Mouse (Mus musculus) lung, postnatal 14 days (tissue): ENCODE data around the gene Ncor2.

Experiments used
- DNase-seq: peaks from one replicate; pipeline ENCODE4 v3.0.0; 2021

Ncor2 gene

DNA sequence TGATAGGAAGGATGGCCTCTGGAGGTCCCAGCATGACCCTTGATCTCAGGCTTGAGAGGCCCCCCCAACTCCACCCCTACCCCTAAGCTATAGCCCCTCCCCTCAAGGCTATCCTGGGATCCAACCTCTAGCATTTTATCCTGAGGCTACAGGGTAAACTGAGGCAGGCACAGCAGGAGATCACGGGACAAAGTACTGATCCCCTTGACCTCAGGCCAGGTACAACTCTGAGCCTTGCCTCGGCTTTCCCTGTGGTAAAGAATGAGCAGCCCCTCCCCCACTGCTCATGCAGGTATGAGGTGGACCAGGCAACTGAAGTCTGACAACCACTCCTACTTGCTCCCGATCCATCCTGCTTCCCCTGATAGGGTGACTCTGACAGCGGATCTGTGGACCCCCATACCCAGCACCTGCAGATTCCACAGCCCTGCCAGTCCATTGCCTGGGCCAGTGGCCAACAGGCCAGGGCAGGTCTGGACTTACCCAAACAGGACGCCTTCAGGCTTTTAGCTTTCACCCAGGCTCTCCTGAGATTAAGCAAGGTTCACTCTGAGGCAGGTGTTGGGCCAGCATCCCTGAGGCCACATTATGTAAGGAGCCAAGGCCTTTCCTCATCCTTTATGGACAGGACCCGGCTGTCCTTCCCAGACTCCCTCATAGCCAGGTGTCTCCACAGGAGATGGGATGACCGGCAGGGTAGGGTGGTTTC lies 11.2 kb upstream of the Ncor2 start:
- no peak for DNase-seq

DNA sequence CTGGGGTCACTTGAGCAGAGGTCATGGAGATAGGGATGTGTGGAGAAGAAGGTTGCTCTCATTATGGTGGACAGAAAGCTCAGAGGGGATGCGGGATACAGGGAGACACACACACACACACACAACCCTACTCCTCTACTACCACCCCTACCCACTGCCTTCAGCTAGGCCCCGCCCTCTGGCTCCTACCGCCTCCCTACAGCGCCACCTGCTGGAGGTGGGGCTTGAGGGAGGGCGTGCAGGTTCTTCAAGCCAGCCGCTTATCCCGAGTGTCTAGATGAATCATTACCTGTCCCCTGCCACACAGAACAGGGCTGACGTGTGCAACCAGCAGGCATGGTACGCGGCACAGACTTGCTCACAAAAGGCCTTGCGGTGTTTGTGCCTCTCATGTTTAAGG lies 10.6 kb upstream of the Ncor2 start:
- peak; percentile 92 for DNase-seq

DNA sequence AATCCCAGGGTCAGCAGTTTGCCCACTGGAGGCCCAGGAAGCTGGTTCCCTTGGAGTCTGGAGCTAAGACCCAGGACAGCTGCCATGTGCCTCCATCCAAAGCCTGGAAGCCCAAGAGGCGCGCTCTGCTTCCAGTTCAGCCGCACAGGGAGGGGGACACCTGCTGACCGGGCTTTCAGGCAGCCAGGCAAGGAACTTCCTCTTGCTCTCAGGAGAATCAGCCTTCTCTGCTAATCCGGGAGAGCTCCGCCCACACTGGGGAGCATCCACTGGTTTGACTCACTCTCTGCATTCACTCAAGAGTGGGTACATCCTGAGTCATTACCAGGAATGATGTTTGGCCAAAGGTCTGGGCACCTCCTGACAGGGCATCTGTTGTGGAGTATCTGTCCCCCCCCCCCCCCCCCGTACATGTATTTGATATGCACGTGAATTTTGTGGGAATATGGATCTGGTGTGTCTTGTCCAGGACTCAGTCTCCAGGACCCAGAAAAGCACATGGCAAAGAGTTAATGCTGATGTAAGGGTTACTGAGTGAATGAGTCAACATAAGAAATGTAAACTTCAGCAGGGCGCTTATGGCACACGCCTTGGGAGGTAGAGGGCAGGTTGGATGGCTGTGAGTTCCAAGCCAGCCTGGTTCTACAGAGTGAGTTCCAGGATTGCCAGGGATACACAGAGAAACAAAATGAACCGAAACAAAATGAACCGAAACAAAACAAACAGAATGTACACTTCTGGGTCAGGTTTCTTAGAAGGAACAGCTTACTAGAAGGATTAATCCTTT lies 10.0 kb upstream of the Ncor2 start:
- no peak for DNase-seq

DNA sequence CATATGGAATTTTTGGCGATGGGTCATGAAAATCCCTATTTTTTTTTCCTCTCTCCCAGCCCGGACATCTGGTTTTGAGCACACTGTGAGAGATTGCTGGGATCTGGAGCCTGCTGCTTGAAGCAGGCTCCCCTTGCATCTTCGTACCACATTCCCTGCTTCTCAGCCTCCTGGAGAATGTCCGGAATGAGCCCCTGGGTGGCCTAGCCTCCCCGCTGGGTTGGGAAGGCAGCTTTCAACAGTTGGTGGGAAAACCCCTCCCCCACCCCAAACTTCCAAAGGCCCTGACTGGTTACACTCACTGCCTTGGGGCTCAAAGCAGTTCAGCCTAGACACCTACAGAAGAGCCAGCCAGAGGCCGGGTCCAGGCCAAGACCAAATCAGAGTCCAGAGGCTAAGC lies 5.8 kb upstream of the Ncor2 start:
- DNase-seq = no peak

DNA sequence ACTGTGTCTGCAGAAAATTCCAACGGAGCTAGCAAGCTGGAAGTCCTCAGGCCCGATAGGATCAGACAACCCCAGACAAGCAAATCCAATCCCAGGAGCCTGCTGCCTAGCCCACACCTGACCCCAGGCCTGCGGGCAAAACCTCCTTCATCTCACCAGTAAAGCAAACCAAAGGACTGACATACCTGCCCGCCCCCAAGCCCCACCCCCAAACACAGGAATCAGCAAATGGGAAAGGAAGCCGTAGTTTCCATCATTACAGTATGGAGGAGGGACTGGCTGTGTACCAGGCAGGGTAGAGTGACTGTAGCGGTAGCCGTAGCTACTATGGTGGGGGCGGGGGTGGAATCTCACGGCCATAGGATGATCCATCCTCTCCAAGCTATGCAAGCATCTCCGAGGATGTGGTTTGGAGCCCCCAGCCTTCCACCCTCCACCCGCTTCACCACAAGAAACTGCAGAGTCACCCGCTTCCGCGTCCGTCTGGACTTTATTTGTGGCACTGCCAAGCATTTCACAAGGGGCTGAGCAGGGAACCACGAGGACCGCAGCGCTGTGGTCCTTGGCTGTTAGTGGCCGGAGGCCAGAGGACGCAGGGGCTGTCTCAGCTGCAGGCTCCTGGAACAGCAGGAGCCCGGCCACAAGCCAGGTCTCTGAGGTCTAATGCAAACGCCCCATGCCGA lies 4.4 kb upstream of the Ncor2 start:
- peak; percentile 59 for DNase-seq

DNA sequence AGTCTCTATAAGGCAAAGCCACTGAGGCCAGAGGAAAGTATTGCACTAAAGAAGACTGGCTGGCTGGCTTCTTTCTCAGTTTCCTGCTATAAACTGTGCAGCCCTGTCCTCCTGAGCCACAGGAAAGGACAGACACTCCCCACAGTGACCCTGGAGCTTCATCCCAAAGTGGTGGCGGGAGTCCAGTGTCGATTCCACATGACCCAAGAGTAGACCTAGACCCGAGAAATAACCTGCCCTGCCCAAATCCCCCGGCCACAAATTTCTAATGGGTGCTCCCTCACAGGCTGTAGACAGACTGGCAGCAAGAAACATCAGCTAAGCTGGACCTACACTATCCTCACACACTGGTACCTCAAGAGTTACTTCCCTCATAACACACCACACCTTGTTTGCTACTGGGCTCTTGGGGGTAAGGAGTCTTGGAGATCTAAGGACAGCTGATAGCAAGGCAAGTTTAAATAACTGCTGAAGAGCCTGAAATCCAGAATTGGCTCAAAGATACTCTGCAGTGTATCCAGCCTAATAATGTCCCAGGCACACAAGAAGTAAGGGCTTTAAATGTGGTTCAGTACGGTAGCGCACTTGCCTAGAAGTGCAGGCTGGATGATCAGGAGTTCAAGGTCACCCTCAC lies 1.7 kb upstream of the Ncor2 start:
- no peak for DNase-seq

DNA sequence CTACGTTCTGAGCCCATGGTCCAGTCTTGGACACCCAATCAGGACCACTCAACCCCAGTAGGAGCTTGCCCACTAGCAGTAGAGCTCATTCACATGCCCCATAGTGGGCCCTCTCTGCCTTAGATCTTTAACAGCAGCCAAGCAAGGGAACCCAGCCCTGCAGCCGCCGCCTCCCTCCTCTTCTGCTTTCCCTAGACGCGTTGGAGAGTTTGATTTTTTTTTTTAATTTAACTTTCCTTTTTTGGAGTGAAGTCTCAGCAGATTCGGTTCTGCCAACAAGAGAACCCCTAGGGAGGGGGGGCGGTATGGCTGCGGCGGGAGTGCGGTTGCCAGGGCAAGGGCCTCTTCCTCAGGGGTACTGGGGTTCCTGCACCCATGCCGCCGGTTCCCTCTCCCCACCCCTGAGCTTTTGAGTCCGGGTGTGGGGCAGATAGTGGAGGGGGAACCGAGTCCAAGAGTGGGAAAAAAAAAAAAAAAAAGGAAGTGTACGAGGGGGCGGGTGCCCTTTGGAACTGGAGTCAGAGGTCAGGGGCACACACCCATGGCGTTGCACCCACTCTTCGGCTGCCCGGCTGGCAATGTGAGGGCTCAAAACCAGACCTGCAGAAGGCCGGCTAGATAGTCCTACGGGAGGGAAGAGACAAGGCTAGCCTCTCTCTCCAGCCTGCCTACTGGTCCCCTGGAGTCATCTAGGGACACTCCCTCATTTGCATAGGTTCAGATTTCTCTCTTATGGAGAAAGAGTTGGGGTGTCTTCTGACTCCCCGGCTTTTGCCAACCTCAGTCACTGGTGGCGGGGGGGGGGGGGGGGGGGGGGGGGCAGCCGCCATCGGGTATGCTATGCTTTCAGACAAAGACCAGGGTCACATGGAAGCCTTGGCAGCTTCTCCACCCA lies 963 bp upstream of the Ncor2 start:
- DNase-seq = no peak

DNA sequence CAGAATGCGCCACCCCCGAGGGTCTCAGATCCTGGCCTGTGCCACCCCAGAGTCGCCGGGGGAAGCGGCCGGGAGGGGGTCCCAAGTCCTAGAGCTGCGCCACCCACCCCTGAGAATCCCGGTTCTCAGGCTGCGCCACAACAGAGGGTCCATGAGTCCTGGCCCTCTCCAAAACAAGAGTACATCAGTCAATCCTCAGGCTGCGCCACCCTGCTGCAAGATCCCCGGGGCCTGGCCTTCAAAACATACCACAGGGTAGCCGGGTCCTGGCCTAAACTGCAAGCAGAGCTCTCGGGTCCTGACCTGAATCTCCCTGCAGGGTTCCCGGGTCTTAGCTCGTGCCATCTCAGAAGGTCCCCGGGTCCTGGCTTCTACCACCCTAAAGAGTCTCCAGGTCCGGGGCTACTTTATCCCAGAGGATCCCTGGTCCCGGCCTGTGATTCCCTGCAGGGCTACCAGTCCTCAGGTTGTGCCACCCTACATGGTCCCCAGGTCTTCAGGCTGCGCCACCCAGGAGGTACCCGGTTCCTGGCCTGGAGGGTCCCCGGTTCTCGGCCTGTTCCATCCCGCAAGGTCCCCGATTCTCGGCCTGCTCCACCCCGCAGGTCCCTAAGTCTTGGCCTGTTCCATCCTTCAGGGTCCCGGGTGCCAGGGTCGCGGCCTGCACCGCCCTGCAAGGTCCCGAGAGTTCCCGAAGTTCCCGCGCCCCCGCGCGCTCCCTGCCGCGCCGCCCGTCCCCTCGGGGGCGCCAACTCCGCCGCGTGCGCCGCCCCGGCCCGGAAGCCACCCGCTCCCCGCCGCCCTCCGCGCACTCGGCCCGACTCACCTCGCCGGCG lies 630 bp downstream of the Ncor2 start:
- DNase-seq = peak; percentile 72

DNA sequence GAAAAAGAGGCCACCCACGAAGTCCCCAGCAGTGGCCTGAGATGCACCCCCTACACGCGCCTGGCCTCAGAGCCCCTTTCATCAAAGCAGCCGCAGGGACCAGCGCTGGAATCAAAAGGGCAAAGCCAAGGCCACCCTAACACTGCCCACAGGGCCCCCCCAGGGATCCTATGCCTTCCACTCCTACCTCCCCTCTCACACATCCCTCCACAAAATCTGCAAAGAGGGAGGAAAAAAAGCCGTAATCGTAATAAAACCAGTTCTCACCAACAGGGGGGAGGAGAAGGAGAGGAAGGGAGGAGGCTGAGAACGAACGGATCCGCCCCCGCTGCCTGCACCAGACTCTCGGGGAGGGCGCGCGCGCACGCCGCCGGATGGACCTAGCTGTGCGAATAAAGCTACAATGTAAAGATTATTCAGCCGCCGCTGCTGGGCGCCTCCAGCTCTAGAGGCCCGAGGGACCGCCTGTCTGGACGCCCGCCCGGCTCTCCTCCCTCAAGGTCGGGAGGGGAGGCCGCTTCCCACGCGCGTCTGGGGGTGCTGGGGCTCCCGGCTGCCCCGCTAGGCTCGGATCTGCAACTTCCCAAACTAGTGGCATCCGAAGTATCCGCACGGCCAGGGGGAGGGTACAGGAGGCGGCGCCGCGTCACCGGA lies 1.4 kb downstream of the Ncor2 start:
- DNase-seq = peak; percentile 82

DNA sequence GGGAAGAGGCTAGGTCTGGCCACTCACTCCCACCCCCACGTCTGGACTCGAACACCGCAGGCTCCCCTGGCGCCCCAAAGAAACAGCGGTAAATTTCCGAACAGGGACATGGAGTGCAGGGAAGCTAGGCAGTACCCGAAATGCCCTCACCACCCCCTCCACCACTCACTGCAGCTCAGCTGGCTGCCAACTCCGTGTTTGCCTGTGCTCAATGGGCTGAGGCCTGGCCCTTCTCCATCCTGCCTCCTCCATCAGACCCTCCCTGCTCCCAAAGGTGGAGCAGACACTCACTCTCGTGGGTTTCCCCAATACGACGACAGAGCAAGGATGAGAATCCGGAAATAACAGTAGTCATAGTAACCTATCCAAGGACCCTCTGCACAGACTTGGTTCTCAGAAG lies 2.2 kb downstream of the Ncor2 start:
- DNase-seq = peak; percentile 51

DNA sequence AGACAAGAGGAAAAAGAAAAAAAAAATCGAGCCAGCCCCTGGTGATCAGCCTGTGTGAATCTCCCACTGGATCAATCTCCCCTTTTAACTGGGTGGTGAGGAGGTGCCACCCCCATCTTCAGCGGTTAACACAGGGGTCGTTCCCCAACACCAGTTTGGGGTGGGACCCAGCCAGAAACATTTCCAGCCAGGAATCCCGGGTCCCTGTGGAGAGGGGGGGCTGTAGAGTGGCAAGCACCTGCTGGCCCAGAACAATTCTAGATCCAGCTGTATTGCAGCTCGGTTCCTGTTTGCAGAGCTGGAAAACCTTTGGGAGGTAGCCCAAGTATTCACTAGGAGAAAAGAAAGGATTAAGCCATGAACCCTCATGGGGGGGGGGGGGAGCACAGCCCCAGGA lies 2.7 kb downstream of the Ncor2 start:
- no peak for DNase-seq

DNA sequence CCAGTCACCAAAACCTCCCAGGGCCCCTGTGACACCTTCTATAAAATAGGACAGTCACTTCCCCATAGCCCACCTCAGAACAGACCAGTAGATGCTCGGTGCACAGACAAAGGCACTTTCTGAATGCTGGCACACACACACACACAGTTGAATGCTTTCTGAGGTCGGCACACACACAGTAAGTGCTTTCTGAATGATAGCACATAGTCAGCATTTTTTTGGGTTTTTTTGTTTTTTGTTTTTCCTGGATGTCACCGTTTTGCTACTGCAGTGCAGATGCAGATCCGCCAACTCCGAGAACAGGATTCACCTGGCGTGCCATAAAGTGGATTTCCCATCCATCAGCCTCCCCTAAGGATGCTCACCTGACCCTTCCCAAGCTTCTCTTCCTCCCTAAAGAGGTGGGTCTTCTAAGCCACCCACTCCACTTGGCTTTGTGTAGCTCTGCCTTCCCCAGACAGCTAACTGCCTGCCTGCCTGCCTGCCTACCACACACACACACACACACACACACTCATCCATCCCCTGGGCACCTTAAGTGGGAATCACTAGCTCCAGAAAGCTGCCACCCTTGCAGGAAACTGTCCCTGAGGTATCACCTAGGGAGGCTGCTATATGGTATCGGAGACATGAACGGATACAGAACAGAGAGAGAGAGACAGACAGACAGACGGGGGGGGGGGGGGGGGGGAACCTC lies 3.2 kb downstream of the Ncor2 start:
- DNase-seq = no peak

DNA sequence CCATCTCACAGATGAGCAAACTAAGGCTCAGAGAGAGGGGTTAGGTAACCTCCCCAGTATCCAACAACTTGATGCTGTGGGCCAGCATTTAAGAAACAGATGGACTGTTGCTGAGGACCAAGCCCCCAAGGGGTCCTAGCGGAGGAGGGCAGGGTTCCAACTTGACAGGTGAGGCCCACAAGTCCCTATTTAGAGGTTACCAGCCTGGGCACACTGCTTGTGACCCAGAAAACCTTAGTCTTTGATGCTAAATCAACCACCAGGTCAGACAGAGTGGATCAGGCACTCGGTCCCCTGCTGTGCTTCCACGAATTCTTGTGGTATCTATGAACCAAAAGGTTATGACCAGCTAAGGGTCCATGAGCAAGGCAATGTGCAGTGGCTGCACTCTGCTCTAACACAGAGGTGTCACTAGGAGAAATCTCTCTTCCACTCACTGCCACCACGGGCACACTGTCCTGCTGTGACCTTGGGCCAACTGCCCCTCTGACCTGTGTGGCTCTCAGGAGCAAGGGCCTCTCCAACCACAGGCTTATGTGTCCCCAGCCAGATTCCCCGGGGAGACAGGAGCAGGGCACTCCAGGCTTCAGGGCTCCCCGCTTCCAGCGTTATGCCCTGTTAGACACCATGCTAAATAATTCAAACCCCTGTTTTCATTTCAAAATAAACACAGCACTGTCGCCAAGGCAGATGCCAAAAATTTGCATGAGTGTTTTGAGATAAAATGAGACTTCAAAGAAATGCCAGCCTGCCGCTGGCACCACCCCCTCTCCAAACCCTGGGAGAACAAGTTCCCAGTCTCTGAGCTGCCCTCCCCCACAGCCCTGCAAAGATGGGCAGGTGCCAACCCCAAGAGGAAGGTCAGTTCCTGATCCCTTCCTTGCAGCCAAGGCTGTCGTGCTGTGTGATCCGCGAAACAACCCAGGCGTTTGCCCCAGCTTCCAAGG lies 4.0 kb downstream of the Ncor2 start:
- peak; percentile 82 for DNase-seq

DNA sequence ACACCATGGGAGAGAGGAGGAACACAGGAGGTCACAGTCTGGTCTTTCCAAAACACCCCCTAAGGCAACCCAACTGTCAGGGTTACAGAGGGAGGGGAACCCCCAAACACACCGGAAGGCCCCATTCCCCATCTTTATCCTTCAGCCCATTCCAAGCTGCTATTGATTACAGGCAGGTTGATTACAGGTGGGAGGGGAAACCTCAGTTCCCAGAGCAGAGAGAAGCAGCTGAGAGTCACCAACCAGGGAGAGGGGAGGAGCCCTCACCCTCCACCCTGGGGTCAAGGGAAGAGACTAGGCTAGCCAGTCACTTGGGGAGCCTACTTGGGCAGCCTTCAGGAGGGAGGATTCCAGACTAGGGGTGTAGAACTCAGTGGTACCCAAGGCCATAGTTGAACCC lies 5.2 kb downstream of the Ncor2 start:
- no peak for DNase-seq

DNA sequence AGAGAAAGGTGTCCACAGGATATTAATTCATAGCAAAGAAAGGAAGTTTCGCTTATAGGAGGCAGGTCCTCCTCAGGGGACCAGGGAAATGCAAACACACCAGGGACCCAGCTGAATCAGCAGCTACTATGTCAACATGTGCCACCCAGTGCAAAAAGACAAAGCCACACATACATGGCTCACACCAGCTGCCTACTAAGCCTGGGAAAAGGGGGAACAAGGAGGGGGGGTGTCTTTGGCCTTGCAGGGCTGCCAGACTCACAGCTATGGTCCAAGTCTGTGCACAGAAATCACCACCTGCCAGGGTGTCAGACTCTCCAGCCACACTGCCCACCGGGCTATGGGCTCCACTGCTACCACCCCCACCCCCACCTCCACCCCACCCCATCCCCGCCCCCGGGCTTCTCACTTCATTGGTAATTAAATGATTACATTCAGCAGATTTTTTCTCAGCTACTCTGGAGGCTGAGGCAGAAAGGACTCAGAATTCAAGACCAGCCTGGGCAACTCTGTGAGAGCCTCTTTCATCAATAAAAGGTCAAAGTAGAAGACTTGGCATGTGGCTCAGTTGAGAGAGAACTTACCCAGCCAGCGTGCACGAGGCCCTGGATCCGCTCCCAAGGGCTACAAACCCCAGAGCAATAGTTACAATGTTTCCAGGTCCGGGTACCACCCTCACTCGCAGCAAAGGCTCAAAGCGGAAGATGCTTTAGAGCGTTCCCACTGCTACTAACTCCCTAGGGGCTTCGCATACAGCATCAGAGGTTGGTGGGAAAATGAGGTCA lies 6.0 kb downstream of the Ncor2 start:
- no peak for DNase-seq

DNA sequence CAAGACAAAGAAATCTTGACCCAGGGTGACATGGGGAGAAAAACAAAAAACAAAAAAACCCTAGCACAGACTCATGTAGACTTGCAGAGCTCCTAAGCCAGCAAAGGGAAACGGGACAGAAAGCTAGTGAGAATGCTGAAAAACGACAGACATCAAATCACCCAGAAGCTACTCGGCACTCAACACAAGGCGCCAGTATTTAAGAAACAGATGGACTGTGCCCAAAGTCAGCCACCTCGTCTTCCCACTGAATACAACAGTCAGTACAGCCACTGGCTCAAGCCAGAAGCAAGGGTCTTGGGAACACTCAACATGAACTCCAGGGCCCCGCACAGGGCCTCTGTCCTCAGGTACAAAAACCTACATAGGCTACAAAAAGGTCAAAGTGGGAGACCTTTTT lies 7.8 kb downstream of the Ncor2 start:
- no peak for DNase-seq

DNA sequence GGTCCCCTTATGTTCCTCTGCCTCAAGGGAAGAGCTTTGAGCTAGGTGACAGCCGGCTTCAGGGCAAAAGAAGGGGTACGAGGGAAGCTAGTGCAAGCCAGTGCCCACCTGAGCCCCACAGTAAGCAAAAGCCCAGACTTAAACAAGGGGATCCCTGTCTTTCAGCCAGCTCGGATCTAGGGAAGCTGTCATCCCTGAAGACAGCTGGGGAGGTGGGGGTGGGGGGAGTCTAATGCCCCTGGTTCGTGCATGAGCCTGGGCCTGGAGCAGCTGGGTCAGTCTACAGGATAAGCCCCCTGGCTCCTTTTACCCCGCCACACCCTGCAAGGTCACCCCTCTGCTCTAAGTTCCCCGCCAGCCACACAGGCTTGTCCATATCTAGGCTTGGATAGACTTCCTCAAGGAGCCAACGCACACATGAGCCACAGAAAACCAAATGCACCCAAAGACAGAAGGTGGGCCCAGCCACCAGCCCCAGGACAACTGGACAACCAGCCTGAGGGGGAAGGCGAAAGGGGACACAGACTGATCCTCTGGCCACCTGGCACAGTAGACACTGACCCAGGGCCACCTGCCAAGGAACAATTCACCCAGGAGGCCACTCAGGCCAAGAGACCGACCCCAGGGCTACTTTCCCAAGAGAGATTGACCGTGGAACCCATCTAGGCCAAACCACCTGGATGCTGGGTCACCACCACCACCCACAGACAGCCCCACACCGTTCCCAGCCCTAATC lies 8.7 kb downstream of the Ncor2 start:
- DNase-seq = no peak

DNA sequence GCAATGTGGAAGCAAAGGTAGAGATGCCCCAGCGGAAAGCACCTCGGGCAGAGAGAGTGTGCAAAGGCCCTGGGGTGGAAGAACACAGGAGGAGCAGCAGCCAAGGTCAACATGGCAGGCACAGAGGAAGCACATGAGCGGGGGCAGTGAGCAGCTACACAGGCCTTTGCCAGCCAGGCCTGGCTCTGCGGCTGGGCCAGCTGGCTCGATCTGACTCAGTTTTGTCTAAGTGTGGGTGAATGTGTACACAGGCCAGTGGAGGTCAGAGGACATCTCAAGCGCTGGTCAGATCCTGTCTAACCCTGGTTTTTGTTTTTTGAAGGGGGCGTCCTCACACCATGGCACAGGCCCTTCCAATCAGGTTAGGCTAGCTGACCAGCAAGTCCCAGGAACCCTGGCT lies 10.9 kb downstream of the Ncor2 start:
- no peak for DNase-seq
